8 mouse cellular contexts compared by ENCODE assay signal in the genomic region with DNA sequence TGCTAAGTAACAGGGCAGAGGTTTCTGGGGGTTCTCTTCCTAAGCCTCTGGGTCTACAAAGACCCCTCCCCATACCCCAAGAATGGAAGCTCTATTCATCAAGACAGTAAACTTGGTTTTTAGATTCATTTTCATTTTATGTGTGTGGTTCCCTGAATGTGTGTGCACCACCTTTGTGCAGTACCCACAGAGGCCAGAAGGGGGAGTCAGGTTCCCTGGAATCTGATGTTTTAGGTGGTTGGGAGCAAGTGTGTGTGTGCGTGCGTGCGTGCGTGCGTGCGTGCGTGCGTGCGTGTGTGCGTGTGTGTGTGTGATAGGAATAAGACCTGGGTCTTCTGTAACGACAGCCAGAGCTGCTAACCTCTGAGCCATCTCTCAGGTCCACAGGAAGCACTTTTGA. TPM values are rescaled to one million over a fixed set of nuclear protein-coding genes. Genes with fewer than 3 reads are reported as not detected.
DNase-seq lines count a peak whose midpoint lies in the region; ATAC-seq and TF ChIP-seq lines count a peak whose summit lies in the region.
"Had no signal": no experiment of that assay in that cellular context is flagged by ENCODE, and none has a peak within 500 bp of the region (broad histone marks: within the 10 kb centered on the region; RNA-seq: fewer than 3 reads in every experiment).

No protein-coding gene starts in this region.

- no peak for DNase-seq in kidney, postnatal 0 days (ENCODE audit: low spot score)
- DNase-seq in A20 (ENCODE audit: low read depth, low spot score) (peak; percentile 45), ES-CJ7 (ENCODE audit: low read depth, low spot score) (peak; percentile 85)
- peak; percentile 54 for DNase-seq in limb, embryonic 11.5 days (ENCODE audit: low spot score)

- no peak for ATAC-seq in kidney, postnatal 0 days (replicated peaks; ENCODE audit: low FRiP score, low read depth)
- no peak for ATAC-seq in kidney, embryonic 14.5 days (ENCODE audit: low FRiP score, low TSS enrichment)
- ATAC-seq in limb, embryonic 11.5 days (ENCODE audit: insufficient number of reproducible peaks, low FRiP score, low TSS enrichment, low read depth) = no peak
- no peak for ATAC-seq in forebrain, embryonic 13.5 days
- no peak for ATAC-seq in heart, embryonic 11.5 days (replicated peaks; ENCODE audit: insufficient number of reproducible peaks, low FRiP score, low TSS enrichment)

- no peak overlapping the region for H3K27ac ChIP-seq in kidney, postnatal 0 days
- no peak overlapping the region for H3K27ac ChIP-seq in kidney, embryonic 14.5 days (ENCODE audit: low read depth, low read length)
- H3K27ac ChIP-seq in limb, embryonic 11.5 days (replicated peaks; ENCODE audit: low read depth, low read length) = no peak overlapping the region
- H3K27ac ChIP-seq in forebrain, embryonic 13.5 days = no peak overlapping the region
- H3K27ac ChIP-seq in heart, embryonic 11.5 days (ENCODE audit: low read depth, low read length) = no peak overlapping the region
- H3K27ac ChIP-seq: liver, embryonic 15.5 days had no signal

- H3K4me1 ChIP-seq in kidney, postnatal 0 days (replicated peaks; ENCODE audit: insufficient read depth, low read length) = no peaks in the 10 kb centered on the region; the same call in 1 of the 2 replicates
- H3K4me1 ChIP-seq in kidney, embryonic 14.5 days (ENCODE audit: control insufficient read depth, insufficient read depth, low read length) = peaks cover 7% of the 10 kb centered on the region; the same call in 1 of the 2 replicates
- no peaks in the 10 kb centered on the region for H3K4me1 ChIP-seq in limb, embryonic 11.5 days (ENCODE audit: control insufficient read depth, insufficient read depth, low read length)
- 0 out of 2 replicates have a peak, but pooled peaks cover 3% of the 10 kb centered on the region for H3K4me1 ChIP-seq in forebrain, embryonic 13.5 days
- H3K4me1 ChIP-seq in heart, embryonic 11.5 days (ENCODE audit: control insufficient read depth, insufficient read depth, low read length) = no peaks in the 10 kb centered on the region
- H3K4me1 ChIP-seq: liver, embryonic 15.5 days had no signal

- peak; percentile 61 for TF ChIP-seq CTCF in kidney, postnatal 0 days (IDR thresholded peaks at IDR 0.05; ENCODE audit: low read depth)

- no peaks in the 10 kb centered on the region for H3K36me3 ChIP-seq in kidney, postnatal 0 days (ENCODE audit: insufficient read depth, low read length)
- no peaks in the 10 kb centered on the region for H3K36me3 ChIP-seq in kidney, embryonic 14.5 days (ENCODE audit: control insufficient read depth, insufficient read depth, low read length)
- H3K36me3 ChIP-seq in limb, embryonic 11.5 days (ENCODE audit: control insufficient read depth, insufficient read depth, low read length) = no peaks in the 10 kb centered on the region
- H3K36me3 ChIP-seq in forebrain, embryonic 13.5 days (ENCODE audit: poor library complexity, severe bottlenecking) = no peaks in the 10 kb centered on the region
- no peaks in the 10 kb centered on the region for H3K36me3 ChIP-seq in heart, embryonic 11.5 days (ENCODE audit: control insufficient read depth, insufficient read depth, low read length)
- H3K36me3 ChIP-seq: liver, embryonic 15.5 days had no signal

- no peaks in the 10 kb centered on the region for H3K27me3 ChIP-seq in kidney, postnatal 0 days (ENCODE audit: insufficient read depth, low read length)
- H3K27me3 ChIP-seq in kidney, embryonic 14.5 days (ENCODE audit: control insufficient read depth, insufficient read depth, low read length) = no peaks in the 10 kb centered on the region
- H3K27me3 ChIP-seq in limb, embryonic 11.5 days (ENCODE audit: control insufficient read depth, insufficient read depth, low read length) = no peaks in the 10 kb centered on the region
- 0 out of 2 replicates have a peak, but pooled peaks cover 2% of the 10 kb centered on the region for H3K27me3 ChIP-seq in forebrain, embryonic 13.5 days
- no peaks in the 10 kb centered on the region for H3K27me3 ChIP-seq in heart, embryonic 11.5 days (ENCODE audit: control insufficient read depth, insufficient read depth, low read length)
- H3K27me3 ChIP-seq: liver, embryonic 15.5 days had no signal

- 94% methylated on average over 11 of the region's 11 CpGs for WGBS in kidney, postnatal 0 days
- WGBS in kidney, embryonic 14.5 days = over 99% methylated on average over 11 of the region's 11 CpGs
- WGBS in limb, embryonic 11.5 days = 94% methylated on average over 11 of the region's 11 CpGs
- WGBS in forebrain, embryonic 13.5 days = 92% methylated on average over 11 of the region's 11 CpGs
- 90% methylated on average over 11 of the region's 11 CpGs for WGBS in heart, embryonic 11.5 days (ENCODE audit: insufficient replicate concordance)

- H3K4me2 ChIP-seq in kidney, postnatal 0 days (ENCODE audit: low read length) = no peak overlapping the region
- H3K4me2 ChIP-seq in kidney, embryonic 14.5 days (replicated peaks; ENCODE audit: low read depth, low read length) = no peak overlapping the region
- no peak overlapping the region for H3K4me2 ChIP-seq in limb, embryonic 11.5 days (ENCODE audit: low read depth, severe bottlenecking)
- H3K4me2 ChIP-seq in forebrain, embryonic 13.5 days = no peak overlapping the region
- H3K4me2 ChIP-seq in heart, embryonic 11.5 days = no peak overlapping the region
- H3K4me2 ChIP-seq: liver, embryonic 15.5 days had no signal

- H3K9ac ChIP-seq in kidney, postnatal 0 days (ENCODE audit: low read depth, low read length) = no peak overlapping the region
- H3K9ac ChIP-seq in kidney, embryonic 14.5 days (ENCODE audit: low read depth, low read length) = no peak overlapping the region
- no peak overlapping the region for H3K9ac ChIP-seq in limb, embryonic 11.5 days (ENCODE audit: low read length)
- H3K9ac ChIP-seq in forebrain, embryonic 13.5 days = no peak overlapping the region
- H3K9ac ChIP-seq in heart, embryonic 11.5 days (ENCODE audit: low read depth, low read length) = no peak overlapping the region
- H3K9ac ChIP-seq: liver, embryonic 15.5 days had no signal

- H3K9me3 ChIP-seq in kidney, postnatal 0 days (replicated peaks; ENCODE audit: low read length) = 0 out of 2 replicates have a peak, but pooled peaks cover 4% of the 10 kb centered on the region
- peaks cover 11% of the 10 kb centered on the region; the same call in 1 of the 2 replicates for H3K9me3 ChIP-seq in kidney, embryonic 14.5 days (ENCODE audit: control insufficient read depth, low read length)
- H3K9me3 ChIP-seq in limb, embryonic 11.5 days (ENCODE audit: control insufficient read depth, low read length) = no peaks in the 10 kb centered on the region
- peaks cover 13% of the 10 kb centered on the region for H3K9me3 ChIP-seq in forebrain, embryonic 13.5 days (replicated peaks)
- H3K9me3 ChIP-seq in heart, embryonic 11.5 days (replicated peaks; ENCODE audit: control insufficient read depth, low read length) = peaks cover 3% of the 10 kb centered on the region; the same call in 1 of the 2 replicates
- H3K9me3 ChIP-seq: liver, embryonic 15.5 days had no signal

- no peak overlapping the region for H3K4me3 ChIP-seq in kidney, postnatal 0 days (replicated peaks; ENCODE audit: low read depth, low read length)
- no peak overlapping the region for H3K4me3 ChIP-seq in kidney, embryonic 14.5 days (ENCODE audit: low read length)
- H3K4me3 ChIP-seq in limb, embryonic 11.5 days (ENCODE audit: low read depth, low read length) = no peak overlapping the region
- no peak overlapping the region for H3K4me3 ChIP-seq in forebrain, embryonic 13.5 days
- no peak overlapping the region for H3K4me3 ChIP-seq in heart, embryonic 11.5 days (ENCODE audit: low read depth, low read length)
- H3K4me3 ChIP-seq: liver, embryonic 15.5 days had no signal

RNA-seq across cellular contexts. Expression of a gene that starts 14.2 kb away (rescaled TPM):
- 796 and 875 TPM in 2 replicates for polyA plus RNA-seq in kidney, postnatal 0 days (2015; fragmentation: Nextera tagmentation; extraction: Ambion mirVana)
- polyA plus RNA-seq in kidney, embryonic 14.5 days (2014; fragmentation: Nextera tagmentation; extraction: Ambion mirVana) = 509 and 677 TPM in 2 replicates
- polyA plus RNA-seq in limb, embryonic 11.5 days (2014; fragmentation: Nextera tagmentation; extraction: Ambion mirVana) = 404 and 456 TPM in 2 replicates
- 429 and 523 TPM in 2 replicates for polyA plus RNA-seq in forebrain, embryonic 13.5 days (2015; fragmentation: Nextera tagmentation; extraction: Ambion mirVana)
- polyA plus RNA-seq in heart, embryonic 11.5 days (2014; fragmentation: Nextera tagmentation; extraction: Ambion mirVana) = 649 and 675 TPM in 2 replicates

RNA-seq across cellular contexts. Expression of a gene that starts 47.5 kb away (rescaled TPM):
- polyA plus RNA-seq in kidney, postnatal 0 days (2015; fragmentation: Nextera tagmentation; extraction: Ambion mirVana) = 304 and 348 TPM in 2 replicates
- polyA plus RNA-seq in kidney, embryonic 14.5 days (2014; fragmentation: Nextera tagmentation; extraction: Ambion mirVana) = 256 and 319 TPM in 2 replicates
- polyA plus RNA-seq in limb, embryonic 11.5 days (2014; fragmentation: Nextera tagmentation; extraction: Ambion mirVana) = 278 and 307 TPM in 2 replicates
- polyA plus RNA-seq in forebrain, embryonic 13.5 days (2015; fragmentation: Nextera tagmentation; extraction: Ambion mirVana) = 309 TPM in 2 replicates
- 316 and 319 TPM in 2 replicates for polyA plus RNA-seq in heart, embryonic 11.5 days (2014; fragmentation: Nextera tagmentation; extraction: Ambion mirVana)

RNA-seq across cellular contexts. Expression of a gene that starts 52.4 kb away (rescaled TPM):
- 34.0 and 39.4 TPM in 2 replicates for polyA plus RNA-seq in kidney, postnatal 0 days (2015; fragmentation: Nextera tagmentation; extraction: Ambion mirVana)
- 15.5 and 22.3 TPM in 2 replicates for polyA plus RNA-seq in kidney, embryonic 14.5 days (2014; fragmentation: Nextera tagmentation; extraction: Ambion mirVana)
- 51.8 and 53.8 TPM in 2 replicates for polyA plus RNA-seq in limb, embryonic 11.5 days (2014; fragmentation: Nextera tagmentation; extraction: Ambion mirVana)
- 12.5 and 17.1 TPM in 2 replicates for polyA plus RNA-seq in forebrain, embryonic 13.5 days (2015; fragmentation: Nextera tagmentation; extraction: Ambion mirVana)
- 6.3 and 7.2 TPM in 2 replicates for polyA plus RNA-seq in heart, embryonic 11.5 days (2014; fragmentation: Nextera tagmentation; extraction: Ambion mirVana)
